Mouse (Mus musculus) kidney, embryonic 14.5 days (tissue): ENCODE data around the gene Cers6. TPM values are rescaled to one million over a fixed set of nuclear protein-coding genes. Genes with fewer than 3 reads are reported as not detected.
A peak's percentile ranks its signal among the peaks of the same experiment; 100 is the strongest.

Source experiments
- ATAC-seq: fragments of 200-750 bp; cut with Nextera tagmentation; 2 replicates; pipeline ENCODE4 v1.8.0; 2017; ENCODE audit warnings: moderate number of reproducible peaks, mild to moderate bottlenecking, moderate TSS enrichment, moderate library complexity; ENCODE audit not compliant: low FRiP score, low TSS enrichment
- H3K27ac ChIP-seq: fragments of 300-500 bp; sonication (generic); 2 replicates; pipeline ENCODE4 v1.5.1; 2014; ENCODE audit warnings: low read depth, mild to moderate bottlenecking, low read length, moderate library complexity, mixed read lengths
- H3K27me3 ChIP-seq: fragments of 300-500 bp; sonication (generic); 2 replicates; pipeline ENCODE4 v1.6.1; 2014; ENCODE audit warnings: mild to moderate bottlenecking, low read length; ENCODE audit not compliant: control insufficient read depth, insufficient read depth
- H3K36me3 ChIP-seq: fragments of 300-500 bp; sonication (generic); 2 replicates; pipeline ENCODE4 v1.6.1; 2014; ENCODE audit warnings: low read length, mixed read lengths; ENCODE audit not compliant: control insufficient read depth, insufficient read depth
- H3K4me1 ChIP-seq: fragments of 300-500 bp; sonication (generic); 2 replicates; pipeline ENCODE4 v1.6.1; 2014; ENCODE audit warnings: low read length, mixed read lengths; ENCODE audit not compliant: control insufficient read depth, insufficient read depth
- H3K4me2 ChIP-seq: fragments of 300-500 bp; sonication (generic); replicated peaks from 2 replicates; pipeline ENCODE4 v1.6.1; 2014; ENCODE audit warnings: low read depth, mild to moderate bottlenecking, low read length
- H3K4me3 ChIP-seq: fragments of 300-500 bp; sonication (generic); 2 replicates; pipeline ENCODE4 v1.5.1; 2014; ENCODE audit warnings: mild to moderate bottlenecking, low read length
- H3K9ac ChIP-seq: fragments of 300-500 bp; sonication (generic); 2 replicates; pipeline ENCODE4 v1.6.1; 2014; ENCODE audit warnings: low read depth, mild to moderate bottlenecking, low read length, moderate library complexity
- H3K9me3 ChIP-seq: fragments of 300-500 bp; sonication (generic); 2 replicates; pipeline ENCODE4 v1.6.1; 2016; ENCODE audit warnings: low read length; ENCODE audit not compliant: control insufficient read depth
- WGBS: fragments of 180-500 bp; shearing (Covaris S2); extraction: QIAGEN DNeasy Blood & Tissue Kit; methylation state at CpG from one replicate; pipeline ENCODE4 v1.1.7; 2014; 5-methylcytosine and 5-hydroxymethylcytosine counted together
- polyA plus RNA-seq: library from polyadenylated mRNA; unstranded; fragments of >200 nt; fragmentation: Nextera tagmentation; extraction: Ambion mirVana; gene quantifications from 2 replicates; pipeline ENCODE4 v1.2.1, GENCODE M21; 2014

Gene Cers6
- polyA plus RNA-seq, 1 experiment from 2014 or later, result 46.7 TPM

- 23% methylated on average over 12 of the region's 12 CpGs for WGBS
- H3K4me1 ChIP-seq, result peaks cover 15% of the 10 kb centered on the region
These were observed 117.7 kb downstream of the Cers6 start for GRCm38 (mm10) chr2:68978660-68979604.

GRCm38 (mm10) chr2:68981302-68981701 lies 120.1 kb downstream of the Cers6 start:
- Histone ChIP-seq H3K4me2 (no peak overlapping the region), H3K4me1 (peaks cover 18% of the 10 kb centered on the region), H3K9ac (no peak overlapping the region), H3K27ac (no peak overlapping the region), H3K4me3 (no peak overlapping the region), H3K36me3 (no peaks in the 10 kb centered on the region), H3K9me3 (no peaks in the 10 kb centered on the region), H3K27me3 (no peaks in the 10 kb centered on the region)
- WGBS, result 93% methylated on average over 9 of the region's 9 CpGs
- ATAC-seq, result no peak

More at GRCm38 (mm10) chr2:68978660-68979604, 117.7 kb downstream of the Cers6 start:
- no peaks in the 10 kb centered on the region for H3K36me3 ChIP-seq
- no peak overlapping the region for H3K4me3 ChIP-seq
- peak; percentile 76 for ATAC-seq
- H3K4me2 ChIP-seq, result 0 out of 2 replicates have a peak overlapping the region, but pooled peaks have one; percentile 2
- no peaks in the 10 kb centered on the region for H3K9me3 ChIP-seq
- no peaks in the 10 kb centered on the region for H3K27me3 ChIP-seq
- no peak overlapping the region for H3K27ac ChIP-seq
- H3K9ac ChIP-seq, result no peak overlapping the region

GRCm38 (mm10) chr2:68981756-68982409 lies 120.6 kb downstream of the Cers6 start:
- Histone ChIP-seq H3K9me3 (no peaks in the 10 kb centered on the region), H3K4me2 (no peak overlapping the region), H3K4me3 (no peak overlapping the region), H3K27ac (no peak overlapping the region), H3K27me3 (no peaks in the 10 kb centered on the region), H3K36me3 (no peaks in the 10 kb centered on the region), H3K9ac (no peak overlapping the region), H3K4me1 (peaks cover 18% of the 10 kb centered on the region)
- WGBS, result 56% methylated on average over 11 of the region's 11 CpGs
- no peak for ATAC-seq

GRCm38 (mm10) chr2:68982979-68983378 lies 121.7 kb downstream of the Cers6 start:
- Histone ChIP-seq H3K36me3 (no peaks in the 10 kb centered on the region), H3K4me2 (no peak overlapping the region), H3K9ac (no peak overlapping the region), H3K4me3 (no peak overlapping the region), H3K27me3 (no peaks in the 10 kb centered on the region), H3K4me1 (peaks cover 15% of the 10 kb centered on the region), H3K27ac (no peak overlapping the region), H3K9me3 (no peaks in the 10 kb centered on the region)
- 86% methylated on average over 3 of the region's 3 CpGs for WGBS
- ATAC-seq, result no peak

- Histone ChIP-seq H3K27ac (no peak overlapping the region), H3K4me3 (no peak overlapping the region), H3K9me3 (no peaks in the 10 kb centered on the region), H3K9ac (no peak overlapping the region), H3K27me3 (no peaks in the 10 kb centered on the region), H3K36me3 (no peaks in the 10 kb centered on the region), H3K4me1 (peaks cover 11% of the 10 kb centered on the region), H3K4me2 (no peak overlapping the region)
- 88% methylated on average over 3 of the region's 3 CpGs for WGBS
- no peak for ATAC-seq
These were observed 122.2 kb downstream of the Cers6 start for GRCm38 (mm10) chr2:68983431-68983830.

- ATAC-seq, result no peak
- H3K27ac ChIP-seq, result no peak overlapping the region
These were observed 127.9 kb downstream of the Cers6 start for GRCm38 (mm10) chr2:68989117-68989516.

GRCm38 (mm10) chr2:68992629-68993028 lies 131.4 kb downstream of the Cers6 start:
- WGBS, result 74% methylated on average over 5 of the region's 5 CpGs
- ATAC-seq, result no peak
- Histone ChIP-seq H3K4me2 (no peak overlapping the region), H3K9ac (no peak overlapping the region), H3K27me3 (no peaks in the 10 kb centered on the region), H3K27ac (no peak overlapping the region), H3K9me3 (no peaks in the 10 kb centered on the region; the same call in 1 of the 2 replicates), H3K4me3 (no peak overlapping the region), H3K4me1 (0 out of 2 replicates have a peak, but pooled peaks cover 5% of the 10 kb centered on the region), H3K36me3 (no peaks in the 10 kb centered on the region)

More at GRCm38 (mm10) chr2:68989117-68989516, 127.9 kb downstream of the Cers6 start:
- WGBS, result 94% methylated on average over 6 of the region's 6 CpGs
- no peaks in the 10 kb centered on the region for H3K36me3 ChIP-seq
- no peak overlapping the region for H3K9ac ChIP-seq
- no peaks in the 10 kb centered on the region for H3K9me3 ChIP-seq
- H3K4me1 ChIP-seq, result peaks cover 5% of the 10 kb centered on the region; the same call in 1 of the 2 replicates
- no peak overlapping the region for H3K4me3 ChIP-seq
- H3K27me3 ChIP-seq, result no peaks in the 10 kb centered on the region
- no peak overlapping the region for H3K4me2 ChIP-seq

GRCm38 (mm10) chr2:68994441-68994840 lies 133.2 kb downstream of the Cers6 start:
- no peak overlapping the region for H3K4me3 ChIP-seq
- H3K9ac ChIP-seq, result no peak overlapping the region
- 0 out of 2 replicates have a peak, but pooled peaks cover 5% of the 10 kb centered on the region for H3K4me1 ChIP-seq
- no peak overlapping the region for H3K4me2 ChIP-seq
- ATAC-seq, result no peak
- H3K36me3 ChIP-seq, result no peaks in the 10 kb centered on the region
- no peak overlapping the region for H3K27ac ChIP-seq
- no peaks in the 10 kb centered on the region for H3K27me3 ChIP-seq
- no peaks in the 10 kb centered on the region; the same call in 1 of the 2 replicates for H3K9me3 ChIP-seq

- no peaks in the 10 kb centered on the region for H3K36me3 ChIP-seq
- no peak for ATAC-seq
- H3K27me3 ChIP-seq, result no peaks in the 10 kb centered on the region
- H3K9ac ChIP-seq, result no peak overlapping the region
- H3K4me1 ChIP-seq, result 0 out of 2 replicates have a peak, but pooled peaks cover 5% of the 10 kb centered on the region
- no peak overlapping the region for H3K4me2 ChIP-seq
- H3K4me3 ChIP-seq, result no peak overlapping the region
- no peaks in the 10 kb centered on the region; the same call in 1 of the 2 replicates for H3K9me3 ChIP-seq
- no peak overlapping the region for H3K27ac ChIP-seq
These were observed 134.5 kb downstream of the Cers6 start for GRCm38 (mm10) chr2:68995723-68996122.
